Mouse (Mus musculus) megakaryocyte, embryonic 14.5 days (primary cell): ENCODE results near the gene Sdr9c7. TPM values are rescaled to one million over a fixed set of nuclear protein-coding genes. Genes with fewer than 3 reads are reported as not detected.
"Not testable (repeated sequence)": the region's sequence is repeated elsewhere in the genome, so short reads cannot be mapped to it uniquely, and the experiment has no call there.

Source experiments
- H3K27me3 ChIP-seq: replicated peaks from 2 replicates; pipeline ENCODE3; 2012; ENCODE audit warnings: inconsistent platforms
- H3K36me3 ChIP-seq: replicated peaks from 2 replicates; pipeline ENCODE3; 2012; ENCODE audit warnings: low read length, inconsistent platforms, mixed read lengths
- H3K4me1 ChIP-seq: 2 replicates; pipeline ENCODE4 v1.6.1; 2012; ENCODE audit warnings: inconsistent platforms
- H3K4me3 ChIP-seq: replicated peaks from 2 replicates; pipeline ENCODE3; 2012; ENCODE audit warnings: moderate library complexity, mild to moderate bottlenecking, inconsistent platforms
- H3K9me3 ChIP-seq: 2 replicates; pipeline ENCODE4 v1.6.1; 2012; ENCODE audit warnings: inconsistent platforms
- FLI1 ChIP-seq: IDR thresholded peaks from 2 replicates; pipeline ENCODE4 v1.6.1; 2012; ENCODE audit warnings: low read length, inconsistent platforms, mixed read lengths
- GATA1 ChIP-seq: IDR thresholded peaks from 3 replicates; pipeline ENCODE4 v1.6.1; 2012; ENCODE audit warnings: mixed read lengths, low read length, inconsistent platforms, borderline replicate concordance
- polyA plus RNA-seq: library from polyadenylated mRNA; stranded (reverse); fragments of >175 nt; gene quantifications from 2 replicates; pipeline ENCODE4 v1.2.3, GENCODE M21; 2012; ENCODE audit warnings: low replicate concordance; ENCODE audit not compliant: insufficient read depth

Sdr9c7 gene
- polyA plus RNA-seq, 1 experiment = not detected

GRCm38 (mm10) chr10:127886551-127886950 lies 11.8 kb upstream of the Sdr9c7 start:
- TF ChIP-seq FLI1 (no peak), GATA1 (no peak)
- Histone ChIP-seq H3K9me3 (peaks cover 11% of the 10 kb centered on the region; the same call in 1 of the 2 replicates), H3K36me3 (no peaks in the 10 kb centered on the region), H3K4me3 (no peak overlapping the region), H3K4me1 (no peaks in the 10 kb centered on the region), H3K27me3 (peaks cover 11% of the 10 kb centered on the region)

- Histone ChIP-seq H3K36me3 (no peaks in the 10 kb centered on the region), H3K9me3 (peaks cover 13% of the 10 kb centered on the region; the same call in 1 of the 2 replicates), H3K4me1 (no peaks in the 10 kb centered on the region), H3K27me3 (peaks cover 12% of the 10 kb centered on the region), H3K4me3 (no peak overlapping the region)
- TF ChIP-seq FLI1 (no peak), GATA1 (no peak)
Measured at GRCm38 (mm10) chr10:127886971-127887370, 11.3 kb upstream of the Sdr9c7 start.

GRCm38 (mm10) chr10:127888605-127889004 lies 9.7 kb upstream of the Sdr9c7 start, which contains the start of gene Rdh7:
Gene Rdh7, minus strand, starts transcription at chr10:127888817.
- TF ChIP-seq FLI1 (no peak), GATA1 (no peak)
- H3K9me3 ChIP-seq = peaks cover 13% of the 10 kb centered on the region; the same call in 1 of the 2 replicates
- H3K4me1 ChIP-seq = peaks cover under 1% of the 10 kb centered on the region
- peaks cover 16% of the 10 kb centered on the region for H3K27me3 ChIP-seq
- H3K36me3 ChIP-seq = no peaks in the 10 kb centered on the region
- H3K4me3 ChIP-seq = no peak within 1 kb of the TSS

GRCm38 (mm10) chr10:127891481-127891880 lies 6.8 kb upstream of the Sdr9c7 start:
- Histone ChIP-seq H3K27me3 (peaks cover 22% of the 10 kb centered on the region), H3K36me3 (no peaks in the 10 kb centered on the region), H3K4me1 (peaks cover 5% of the 10 kb centered on the region), H3K9me3 (peaks cover 13% of the 10 kb centered on the region; the same call in 1 of the 2 replicates), H3K4me3 (no peak overlapping the region)
- TF ChIP-seq FLI1 (no peak), GATA1 (no peak)

GRCm38 (mm10) chr10:127893163-127894022 lies 4.9 kb upstream of the Sdr9c7 start:
- not testable (repeated sequence) for H3K36me3 ChIP-seq, H3K4me1 ChIP-seq, H3K4me3 ChIP-seq
- H3K9me3 ChIP-seq = peaks cover 13% of the 10 kb centered on the region; the same call in 1 of the 2 replicates
- peaks cover 26% of the 10 kb centered on the region for H3K27me3 ChIP-seq

- TF ChIP-seq FLI1 (no peak), GATA1 (no peak)
- no peaks in the 10 kb centered on the region for H3K36me3 ChIP-seq
- H3K9me3 ChIP-seq = peaks cover under 1% of the 10 kb centered on the region; the same call in 1 of the 2 replicates
- peaks cover 16% of the 10 kb centered on the region for H3K27me3 ChIP-seq
- H3K4me3 ChIP-seq = no peak overlapping the region
- peaks cover 5% of the 10 kb centered on the region for H3K4me1 ChIP-seq
Measured at GRCm38 (mm10) chr10:127896705-127897104, 1.6 kb upstream of the Sdr9c7 start.

GRCm38 (mm10) chr10:127897506-127897905 lies 812 bp upstream of the Sdr9c7 start:
- peaks cover 5% of the 10 kb centered on the region for H3K4me1 ChIP-seq

GRCm38 (mm10) chr10:127899783-127900182 lies 1.5 kb downstream of the Sdr9c7 start:
- no peaks in the 10 kb centered on the region for H3K9me3 ChIP-seq
- H3K27me3 ChIP-seq = peaks cover 14% of the 10 kb centered on the region
- H3K36me3 ChIP-seq = no peaks in the 10 kb centered on the region
- H3K4me3 ChIP-seq = no peak overlapping the region
- no peak for TF ChIP-seq GATA1
- TF ChIP-seq FLI1 = no peak
- no peaks in the 10 kb centered on the region for H3K4me1 ChIP-seq

More at GRCm38 (mm10) chr10:127897506-127897905, 812 bp upstream of the Sdr9c7 start:
- Histone ChIP-seq H3K27me3 (peaks cover 17% of the 10 kb centered on the region), H3K36me3 (no peaks in the 10 kb centered on the region), H3K9me3 (no peaks in the 10 kb centered on the region), H3K4me3 (no peak overlapping the region)
- TF ChIP-seq FLI1 (no peak), GATA1 (no peak)

GRCm38 (mm10) chr10:127901751-127902150 lies 3.4 kb downstream of the Sdr9c7 start:
- no peak for TF ChIP-seq GATA1
- no peak for TF ChIP-seq FLI1
- Histone ChIP-seq H3K4me3 (no peak overlapping the region), H3K9me3 (no peaks in the 10 kb centered on the region), H3K27me3 (peaks cover 14% of the 10 kb centered on the region), H3K4me1 (no peaks in the 10 kb centered on the region), H3K36me3 (no peaks in the 10 kb centered on the region)

- H3K4me1 ChIP-seq = no peaks in the 10 kb centered on the region
- H3K36me3 ChIP-seq = no peaks in the 10 kb centered on the region
- peaks cover 13% of the 10 kb centered on the region for H3K27me3 ChIP-seq
- no peak overlapping the region for H3K4me3 ChIP-seq
- no peak for TF ChIP-seq GATA1
- no peak for TF ChIP-seq FLI1
- H3K9me3 ChIP-seq = no peaks in the 10 kb centered on the region
Measured at GRCm38 (mm10) chr10:127903116-127903515, 4.8 kb downstream of the Sdr9c7 start.
